Mouse (Mus musculus) thymus, adult 2 months (tissue): ENCODE data around the gene Zbtb9. TPM values are rescaled to one million over a fixed set of nuclear protein-coding genes. Genes with fewer than 3 reads are reported as not detected.

Experiments used
- DNase-seq: peaks from one replicate; pipeline ENCODE4 v3.0.0; 2021
- H3K27ac ChIP-seq: fragments of 200-500 bp; 2 replicates; pipeline ENCODE4 v1.5.1; 2012; ENCODE audit warnings: low read length, control low read depth; ENCODE audit not compliant: control insufficient read depth, insufficient read depth
- H3K27me3 ChIP-seq: fragments of 200-500 bp; 2 replicates; pipeline ENCODE4 v1.6.1; 2012; ENCODE audit warnings: mild to moderate bottlenecking, low read length, moderate library complexity, mixed read lengths; ENCODE audit not compliant: control insufficient read depth, insufficient read depth
- H3K36me3 ChIP-seq: fragments of 200-500 bp; 2 replicates; pipeline ENCODE4 v1.6.1; 2012; ENCODE audit warnings: mild to moderate bottlenecking, low read length, moderate library complexity; ENCODE audit not compliant: control insufficient read depth, insufficient read depth
- H3K4me1 ChIP-seq: fragments of 200-500 bp; replicated peaks from 2 replicates; pipeline ENCODE4 v1.6.1; 2012; ENCODE audit warnings: low read length; ENCODE audit not compliant: control insufficient read depth, insufficient read depth
- H3K4me3 ChIP-seq: fragments of 200-500 bp; 2 replicates; pipeline ENCODE4 v1.5.1; 2012; ENCODE audit warnings: mild to moderate bottlenecking, low read length, control low read depth, moderate library complexity; ENCODE audit not compliant: control insufficient read depth, insufficient read depth
- CTCF ChIP-seq: fragments of 200-500 bp; IDR thresholded peaks from 2 replicates; pipeline ENCODE4 v1.5.1; 2012; ENCODE audit warnings: mild to moderate bottlenecking, control low read depth, low read length, moderate library complexity, borderline replicate concordance; ENCODE audit not compliant: control insufficient read depth, poor library complexity, insufficient read depth; ENCODE audit errors: extremely low read depth
- POLR2A ChIP-seq: fragments of 200-500 bp; IDR thresholded peaks from 2 replicates; pipeline ENCODE4 v1.6.1; 2012; ENCODE audit warnings: mild to moderate bottlenecking, low read length, control low read depth, moderate library complexity; ENCODE audit not compliant: control insufficient read depth, poor library complexity, insufficient read depth; ENCODE audit errors: extremely low read depth
- WGBS: fragments of 180-500 bp; shearing (Covaris S2); methylation state at CpG from one replicate; pipeline ENCODE4 v1.1.7; 2018; 5-methylcytosine and 5-hydroxymethylcytosine counted together
- polyA plus RNA-seq: library from polyadenylated mRNA; depleted of rRNA; stranded (reverse); fragments of >200 nt; gene quantifications from 2 replicates; pipeline ENCODE4 v1.2.3, GENCODE M21; 2012

The Zbtb9 gene
- polyA plus RNA-seq, 1 experiment = 54.6 TPM

DNA sequence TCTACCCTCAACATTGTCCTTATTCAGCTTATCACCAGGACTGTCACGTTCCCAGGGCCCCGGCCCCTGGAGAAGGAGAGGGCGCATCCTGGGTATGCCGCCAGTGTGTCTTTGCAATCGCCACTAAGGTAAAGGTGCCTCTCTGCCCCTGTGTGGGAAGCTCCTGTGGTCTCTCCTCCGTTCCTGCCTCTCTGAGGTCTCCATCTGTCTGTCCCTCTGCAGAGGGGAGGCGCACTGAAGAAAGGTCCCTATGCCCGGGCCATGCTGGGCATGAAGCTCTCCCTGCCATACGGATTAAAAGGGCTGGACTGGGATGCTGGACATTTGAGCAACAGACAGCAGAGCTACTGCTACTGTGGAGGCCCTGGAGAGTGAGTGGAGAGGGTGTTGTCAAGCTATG lies 37.9 kb upstream of the Zbtb9 start:
- Histone ChIP-seq H3K4me3 (no peak overlapping the region), H3K36me3 (no peaks in the 10 kb centered on the region; the same call in 1 of the 2 replicates), H3K4me1 (peaks cover 33% of the 10 kb centered on the region), H3K27ac (no peak overlapping the region), H3K27me3 (no peaks in the 10 kb centered on the region)
- TF ChIP-seq CTCF (no peak), POLR2A (no peak)
- 97% methylated on average over 9 of the region's 9 CpGs for WGBS
- no peak for DNase-seq

DNA sequence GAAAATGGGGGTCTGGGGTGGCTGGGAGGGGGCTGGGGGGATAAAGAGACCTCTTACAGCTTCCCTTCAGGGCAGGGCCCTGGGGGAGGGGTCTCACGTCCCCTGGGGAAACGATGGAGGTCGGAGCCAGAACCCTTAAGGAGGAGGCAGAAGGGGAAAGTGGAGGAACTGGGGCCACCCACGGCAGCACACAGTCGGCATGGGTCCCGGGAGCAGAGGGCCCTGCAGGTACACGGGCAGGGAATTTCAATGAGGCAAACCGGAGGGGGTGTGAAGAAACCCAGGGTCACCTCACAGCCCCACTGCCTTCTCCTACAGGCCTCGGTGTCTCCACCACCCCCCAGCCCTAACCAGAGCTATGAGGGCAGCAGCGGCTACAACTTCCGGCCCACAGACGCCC lies 36.5 kb upstream of the Zbtb9 start:
- Histone ChIP-seq H3K4me1 (peaks cover 41% of the 10 kb centered on the region), H3K27me3 (no peaks in the 10 kb centered on the region), H3K27ac (no peak overlapping the region), H3K4me3 (no peak overlapping the region), H3K36me3 (no peaks in the 10 kb centered on the region; the same call in 1 of the 2 replicates)
- 95% methylated on average over 12 of the region's 12 CpGs for WGBS
- DNase-seq = no peak
- TF ChIP-seq CTCF (no peak), POLR2A (no peak)

DNA sequence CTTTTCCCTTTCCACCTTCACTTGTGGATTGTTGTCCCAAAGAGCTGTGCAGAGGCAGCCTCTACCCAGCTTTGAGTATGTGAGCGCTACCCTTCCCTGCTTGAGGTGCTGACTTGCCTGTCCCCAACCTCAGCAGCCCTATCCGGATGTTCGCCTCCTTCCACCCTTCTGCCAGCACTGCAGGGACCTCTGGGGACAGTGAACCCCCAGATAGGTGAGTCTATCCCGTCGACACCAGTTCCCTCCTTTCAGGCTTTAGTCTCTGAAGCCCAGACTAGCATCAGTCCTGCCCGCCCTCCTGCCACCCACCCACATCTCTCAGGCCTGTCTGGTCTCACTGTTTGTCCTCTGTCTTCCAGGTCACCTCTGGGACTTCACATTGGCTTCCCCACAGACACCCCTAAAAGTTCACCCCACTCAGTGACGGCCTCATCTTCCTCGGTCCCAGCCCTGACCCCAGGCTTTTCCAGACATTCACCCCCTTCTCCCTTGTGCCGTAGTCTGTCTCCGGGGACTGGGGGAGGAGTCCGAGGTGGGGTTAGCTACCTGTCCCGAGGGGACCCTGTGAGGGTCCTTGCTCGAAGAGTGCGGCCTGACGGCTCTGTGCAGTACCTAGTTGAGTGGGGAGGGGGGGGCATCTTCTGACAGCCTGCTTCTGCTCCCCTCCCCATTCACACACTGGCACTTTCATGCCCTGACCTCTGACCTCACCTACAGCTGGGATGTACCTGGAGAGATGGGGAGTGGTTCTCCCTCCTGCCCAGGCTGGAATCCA lies 35.9 kb upstream of the Zbtb9 start:
- WGBS = 95% methylated on average over 15 of the region's 15 CpGs
- Histone ChIP-seq H3K27me3 (no peaks in the 10 kb centered on the region), H3K36me3 (no peaks in the 10 kb centered on the region; the same call in 1 of the 2 replicates), H3K4me3 (no peak overlapping the region), H3K4me1 (peaks cover 41% of the 10 kb centered on the region), H3K27ac (no peak overlapping the region)
- no peak for DNase-seq
- TF ChIP-seq CTCF (no peak), POLR2A (no peak)

DNA sequence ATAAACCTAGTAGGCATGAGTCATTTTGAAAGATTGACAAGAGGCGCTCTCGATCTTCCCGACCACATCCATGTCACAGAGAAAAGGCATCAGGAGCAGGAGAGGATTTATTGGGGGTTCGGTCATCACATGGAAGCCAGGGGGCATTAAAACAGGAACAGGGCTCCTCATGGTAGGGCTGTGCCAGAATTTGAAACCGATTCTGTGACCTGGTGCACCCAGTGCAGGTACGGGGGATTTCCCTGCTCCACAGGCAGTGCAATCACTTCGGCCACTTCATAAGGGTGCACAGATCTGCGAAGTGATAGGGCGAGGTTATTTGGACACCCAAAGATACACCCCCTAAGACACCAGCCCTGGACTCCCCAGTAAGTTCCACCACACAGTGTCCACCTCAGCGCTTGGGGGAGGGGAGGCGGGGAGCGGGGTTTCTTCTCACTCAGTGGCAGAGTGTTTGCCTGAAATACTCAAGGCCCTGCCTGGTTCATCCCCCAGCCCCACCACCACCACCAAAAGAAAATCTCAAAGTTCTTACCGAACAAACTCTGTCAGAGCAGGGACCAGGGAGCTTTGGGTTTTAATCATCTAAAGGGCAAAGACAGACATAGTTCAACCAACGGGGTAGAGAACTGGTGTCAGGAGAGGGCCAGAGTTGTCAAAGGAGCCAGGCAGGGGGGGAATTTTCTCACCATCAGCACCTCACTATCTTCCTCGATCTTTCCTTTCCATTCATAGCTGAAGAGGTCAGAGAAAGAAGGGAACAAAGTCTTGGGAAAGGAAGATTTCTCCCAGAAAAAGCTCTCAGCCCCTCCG lies 34.9 kb upstream of the Zbtb9 start:
- H3K4me1 ChIP-seq = peaks cover 39% of the 10 kb centered on the region
- no peaks in the 10 kb centered on the region; the same call in 1 of the 2 replicates for H3K36me3 ChIP-seq
- H3K27me3 ChIP-seq = no peaks in the 10 kb centered on the region
- H3K27ac ChIP-seq = peak overlapping the region; percentile 78
- DNase-seq = no peak
- no peak for TF ChIP-seq POLR2A
- no peak for TF ChIP-seq CTCF
- WGBS = 63% methylated on average over 16 of the region's 16 CpGs
- peak overlapping the region; percentile 59 for H3K4me3 ChIP-seq

DNA sequence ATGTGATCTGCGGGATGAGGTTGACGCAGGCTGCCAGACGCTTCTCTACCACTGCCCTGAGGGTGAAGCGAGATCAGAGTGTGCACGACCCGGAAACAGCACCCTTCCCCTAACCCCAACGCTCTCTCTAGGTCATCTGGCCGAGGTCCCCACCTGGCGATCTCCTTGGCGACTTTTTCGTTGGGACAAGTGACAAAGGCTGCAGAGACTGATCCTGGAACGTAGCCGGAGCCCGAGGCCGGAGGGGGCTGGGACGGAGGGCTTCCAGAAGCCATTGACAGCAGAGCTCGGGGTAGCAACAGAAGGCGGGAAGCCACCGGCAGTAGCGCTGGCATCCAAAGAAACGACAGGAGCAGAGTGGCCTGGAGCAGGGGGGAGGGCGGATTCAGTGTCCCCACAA lies 34.2 kb upstream of the Zbtb9 start:
- DNase-seq = peak; percentile 48
- Histone ChIP-seq H3K27ac (peak overlapping the region; percentile 78), H3K36me3 (no peaks in the 10 kb centered on the region; the same call in 1 of the 2 replicates), H3K4me3 (peak overlapping the region; percentile 59), H3K4me1 (peaks cover 33% of the 10 kb centered on the region), H3K27me3 (no peaks in the 10 kb centered on the region)
- WGBS = 0% methylated on average over 22 of the region's 22 CpGs
- no peak for TF ChIP-seq POLR2A

DNA sequence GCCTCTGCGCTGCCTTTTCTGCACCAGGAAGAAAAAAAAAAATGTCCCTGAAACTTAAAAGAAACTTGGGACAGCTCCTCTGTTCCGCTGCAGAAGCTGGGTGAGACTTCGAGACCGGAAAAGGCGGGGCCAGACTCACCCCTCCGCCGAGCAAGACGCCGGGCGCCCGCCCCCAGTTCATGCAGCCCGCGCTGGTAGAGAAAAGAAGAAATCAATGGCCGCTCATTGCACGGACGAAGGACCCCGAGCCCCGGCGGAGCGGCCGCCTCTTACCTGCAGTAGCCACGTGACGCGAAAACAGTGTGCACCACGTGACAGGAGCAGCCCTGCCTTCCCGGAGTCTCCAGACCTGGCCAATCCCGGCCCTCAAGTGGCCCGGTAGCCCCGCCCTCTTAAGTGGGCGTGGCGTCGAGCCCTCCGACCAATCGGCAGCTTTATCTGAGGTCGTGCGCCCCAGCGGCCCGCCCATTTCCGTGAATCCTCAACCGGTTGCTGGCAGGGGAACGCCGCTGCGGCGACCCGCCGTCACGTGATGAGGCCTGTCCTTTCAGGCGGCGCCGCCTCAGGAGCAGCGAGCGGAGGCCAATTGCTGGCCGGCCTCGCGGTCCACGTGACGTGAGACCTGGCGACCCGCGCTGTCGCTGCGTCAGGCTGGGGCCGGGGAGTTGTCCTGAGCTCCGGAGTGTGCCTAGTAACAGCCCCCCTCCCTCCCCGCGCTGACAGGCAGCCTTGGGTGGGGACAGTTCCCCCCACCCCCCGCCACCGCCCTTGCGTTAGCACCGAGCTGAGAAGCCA lies 33.6 kb upstream of the Zbtb9 start, which contains the start of gene Cuta:
TSS of gene Cuta (minus strand) at position 392 of the 795 bp plus-strand sequence.
- DNase-seq = peak; percentile 99
- TF ChIP-seq CTCF = 0 out of 2 replicates have a peak, but pooled peaks have one; percentile 39
- TF ChIP-seq POLR2A = peak; percentile 72
- Histone ChIP-seq H3K27ac (peak within 1 kb of the TSS; percentile 78), H3K27me3 (no peaks in the 10 kb centered on the region), H3K4me1 (peaks cover 27% of the 10 kb centered on the region), H3K4me3 (peak within 1 kb of the TSS; percentile 59), H3K36me3 (no peaks in the 10 kb centered on the region; the same call in 1 of the 2 replicates)
- under 1% methylated on average over 70 of the region's 70 CpGs for WGBS
